Mouse (Mus musculus): ENCODE data around the gene Enkd1.

Gene Enkd1

DNA sequence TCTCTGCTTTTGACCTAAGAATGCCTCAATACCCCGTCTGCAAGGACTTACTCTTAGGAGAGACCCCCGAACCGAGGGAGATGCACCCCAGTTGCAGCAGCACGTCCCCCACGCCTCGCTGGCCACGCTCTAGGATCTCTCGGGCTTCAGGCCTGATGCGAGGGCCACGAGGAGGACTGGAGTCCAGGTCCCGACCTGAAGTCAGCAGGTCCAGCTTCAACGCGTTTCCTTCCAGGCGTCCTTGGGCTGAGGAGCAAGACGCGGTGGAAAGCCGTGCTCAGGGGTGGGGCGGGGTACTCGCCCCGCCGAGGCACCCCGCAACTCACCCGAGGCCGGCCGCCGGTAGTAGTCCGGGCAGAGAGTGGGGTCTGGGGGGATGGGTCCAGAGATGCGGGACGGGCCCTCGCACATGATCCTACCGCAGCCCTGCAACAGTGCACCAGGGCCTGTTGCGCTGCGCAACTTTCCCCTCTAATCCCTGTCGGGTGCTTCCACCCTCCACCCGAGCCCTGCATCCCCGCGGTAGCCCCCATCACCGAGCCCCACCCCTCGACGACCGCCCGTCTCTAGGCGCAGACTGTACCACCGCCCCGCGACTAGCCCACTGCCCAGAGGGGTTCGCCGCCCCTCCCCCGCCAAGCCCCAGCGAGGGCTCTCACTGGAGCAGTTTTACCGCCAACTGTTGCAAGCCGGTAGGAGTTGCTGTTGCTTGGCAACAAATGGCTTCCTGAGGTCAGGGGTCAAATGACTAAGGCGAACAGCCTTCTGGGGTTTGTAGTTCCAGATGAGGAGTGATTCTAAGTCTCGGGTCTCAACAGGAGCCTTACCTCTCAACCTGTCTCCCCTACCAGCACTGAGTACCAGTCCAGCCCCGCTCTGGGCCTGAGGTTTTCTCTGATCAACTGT, at the start of gene Enkd1, which contains the start of gene 4933405L10Rik:
Gene Enkd1 (minus strand): TSS at position 713 of the 906 bp plus-strand sequence.
Gene 4933405L10Rik (plus strand): TSS at position 158 of the 906 bp plus-strand sequence.
- in situ Hi-C loops (cut with MboI, MseI), result no loop called here

DNA sequence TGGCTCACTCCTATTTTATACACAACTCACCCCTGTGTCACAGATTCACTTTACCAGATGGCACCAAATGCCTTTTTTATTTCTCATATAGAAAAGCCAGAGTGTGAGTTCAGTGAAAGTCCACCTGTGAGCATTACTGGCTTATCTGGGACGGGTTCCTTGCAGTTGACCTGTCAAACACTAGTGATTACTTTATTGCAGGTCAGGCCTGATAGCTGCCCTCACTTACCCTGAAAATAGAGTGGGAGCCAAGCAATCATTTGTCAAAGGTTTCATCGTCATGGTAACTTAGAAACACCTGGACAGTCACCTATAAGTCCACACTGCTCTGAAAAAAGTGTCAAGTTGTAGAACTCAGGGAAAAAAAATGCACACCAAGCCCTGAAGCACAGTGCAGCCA, 46.7 kb upstream of the Enkd1 start:
- in situ Hi-C loops (cut with MboI, MseI), result no loop called here

DNA sequence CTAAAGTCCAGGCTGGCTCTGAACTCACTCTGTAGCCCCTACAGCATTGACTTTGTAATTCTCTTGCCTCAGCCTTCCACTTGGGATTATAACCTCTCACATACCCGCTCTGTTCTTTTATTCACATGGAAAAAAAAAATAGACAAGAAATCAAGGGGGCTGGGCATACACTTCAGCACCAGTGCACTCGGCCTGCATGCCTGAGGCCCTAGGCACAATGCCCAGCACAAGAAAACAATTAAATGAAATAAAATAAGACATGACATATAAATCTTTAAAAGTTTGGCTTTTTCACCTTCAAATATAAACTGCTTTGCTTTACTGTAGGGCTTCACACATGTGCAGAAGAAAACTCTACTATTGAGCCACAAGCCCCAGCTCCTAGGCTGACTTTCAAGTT, 45.9 kb upstream of the Enkd1 start:
- in situ Hi-C loops (cut with MboI, MseI), result no loop called here

DNA sequence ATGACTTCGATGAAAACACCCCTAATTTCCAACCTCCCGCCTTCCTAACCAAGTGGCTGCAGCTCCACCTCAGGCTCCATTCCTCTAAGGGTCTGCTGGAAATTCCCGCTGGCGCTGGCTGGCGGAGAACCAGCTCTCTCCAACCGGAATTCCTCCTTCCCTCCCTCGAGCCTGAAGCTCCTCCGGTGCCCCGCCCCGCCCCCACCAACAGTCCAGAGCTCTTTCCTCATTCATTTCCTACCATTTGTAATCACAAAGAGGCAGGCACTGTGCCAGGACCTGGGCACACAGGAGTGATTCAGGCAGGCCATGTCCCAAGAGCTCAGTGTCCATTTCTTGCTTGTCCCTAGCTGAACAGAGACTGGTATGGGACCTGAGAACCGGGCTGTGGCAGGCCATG, 42.6 kb upstream of the Enkd1 start:
- in situ Hi-C loops (cut with MboI, MseI), result no loop called here

DNA sequence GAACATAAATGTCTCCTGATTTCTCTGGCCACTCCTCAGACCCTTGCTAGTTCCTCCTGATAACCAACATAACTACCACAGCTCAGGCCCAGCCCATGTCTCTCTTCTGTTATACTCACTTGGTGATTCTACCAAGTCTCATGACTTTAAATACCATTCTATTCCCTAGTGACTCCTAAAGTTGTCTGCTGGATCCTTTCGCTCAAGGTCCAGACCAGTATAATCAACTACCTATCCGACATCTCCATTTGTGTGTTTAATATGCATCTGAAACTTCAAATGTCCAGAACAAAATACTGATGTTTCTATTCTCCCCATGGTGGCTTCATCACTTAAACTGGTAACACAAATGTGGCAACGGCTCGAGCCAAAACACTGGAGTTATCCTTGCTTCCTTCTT, 35.3 kb upstream of the Enkd1 start:
- in situ Hi-C loops (cut with MboI, MseI), result no loop called here

DNA sequence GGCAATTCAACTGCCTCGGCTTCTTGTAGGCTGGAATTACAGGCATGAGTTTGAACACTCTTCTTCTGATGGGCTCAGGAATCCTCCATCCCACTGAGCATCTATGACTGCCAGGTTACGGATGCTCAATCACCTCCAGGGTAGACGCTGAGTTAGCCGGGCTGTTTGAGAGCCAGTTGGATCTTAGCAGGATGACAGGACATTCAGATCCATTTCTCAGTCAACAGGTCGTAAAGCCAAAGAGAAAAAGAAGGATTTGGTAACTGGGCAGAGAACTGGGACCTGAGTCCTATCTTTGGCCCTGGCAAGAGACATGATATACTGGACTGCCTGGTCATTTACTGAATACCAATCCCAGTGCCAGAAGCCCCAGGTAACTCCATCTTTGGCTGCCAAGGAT, 31.2 kb upstream of the Enkd1 start:
- in situ Hi-C loops (cut with MboI, MseI), result no loop called here

DNA sequence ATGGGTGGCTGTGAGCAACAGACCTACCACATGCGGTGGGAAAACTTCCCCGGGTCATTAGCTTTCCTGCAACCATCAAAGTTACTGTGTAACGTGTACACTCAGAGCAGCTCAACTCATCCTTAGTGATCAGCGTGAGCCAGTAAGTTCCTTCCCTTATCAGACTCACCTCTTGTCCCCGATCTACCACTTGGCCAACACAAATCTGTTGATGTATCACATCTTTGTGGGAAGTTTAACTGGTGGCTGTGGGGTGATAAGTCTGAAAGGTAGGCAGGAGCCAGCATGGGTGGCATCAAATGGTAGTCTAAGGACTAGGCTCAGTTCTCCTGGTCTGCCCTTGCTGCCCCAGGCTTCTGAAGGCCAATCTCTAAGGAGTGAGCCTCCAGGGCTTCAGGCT, 24.2 kb upstream of the Enkd1 start:
- in situ Hi-C loops (cut with MboI, MseI), result no loop called here

DNA sequence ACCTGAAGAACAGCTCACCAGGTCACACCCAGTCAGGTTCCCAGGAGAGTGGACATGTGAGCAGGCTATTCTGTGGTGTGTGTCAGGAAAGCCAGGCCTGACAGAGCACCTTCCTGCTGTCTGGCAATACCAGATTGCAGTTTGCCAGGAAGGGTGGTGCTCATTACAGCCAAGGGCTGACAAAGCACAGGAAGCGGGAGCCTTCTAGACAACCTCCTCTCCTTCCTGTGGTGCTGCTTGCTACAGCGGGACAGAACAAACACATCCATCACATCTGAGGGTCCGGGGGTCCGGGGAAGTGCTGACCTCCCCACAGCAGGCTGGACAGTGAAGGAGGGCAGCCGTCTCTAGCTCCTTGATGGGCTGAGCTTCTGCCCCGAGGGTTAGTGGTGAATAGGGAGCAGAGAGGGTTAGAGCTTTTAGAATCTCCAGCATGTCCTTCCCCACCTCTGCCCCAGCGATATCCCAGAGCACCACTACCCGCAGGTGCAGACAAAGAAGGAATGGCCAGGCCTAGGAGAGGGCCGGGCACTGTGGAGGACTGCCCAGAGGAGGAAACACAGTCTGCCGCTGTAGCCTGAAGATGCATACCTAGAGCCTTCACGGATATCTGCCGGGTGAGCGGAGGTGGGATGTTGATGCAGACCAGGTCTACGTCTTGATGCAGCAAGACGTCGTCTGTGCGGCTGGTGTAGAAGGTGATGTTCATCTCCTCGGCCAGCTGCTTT, 19.6 kb upstream of the Enkd1 start:
- in situ Hi-C loops (cut with MboI, MseI), result loop anchor here (5.0 kb wide), 1 partner anchor 55 kb away; no protein-coding TSS in a partner anchor

DNA sequence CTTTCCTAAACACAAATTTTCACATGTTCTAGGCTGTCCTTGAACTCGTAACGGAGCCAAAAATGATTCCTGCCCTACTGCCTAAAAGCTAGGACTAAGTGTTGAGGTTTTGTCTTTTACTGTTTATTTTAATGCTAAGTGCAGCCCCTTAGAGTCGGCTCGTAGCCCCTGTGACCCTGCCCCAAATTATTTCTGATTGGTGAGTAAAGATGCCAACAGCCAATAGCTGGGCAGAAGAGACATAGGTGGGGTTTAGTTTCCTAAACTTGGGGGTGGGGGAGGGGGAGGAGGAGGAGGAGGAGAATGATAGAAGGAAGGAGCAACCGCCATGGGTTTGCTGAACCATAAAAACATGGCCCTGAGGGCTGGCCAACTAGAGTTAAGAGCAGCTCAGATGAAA, 17.7 kb upstream of the Enkd1 start:
- in situ Hi-C loops (cut with MboI, MseI), result loop anchor here (5.0 kb wide), 1 partner anchor 57 kb away; no protein-coding TSS in a partner anchor

DNA sequence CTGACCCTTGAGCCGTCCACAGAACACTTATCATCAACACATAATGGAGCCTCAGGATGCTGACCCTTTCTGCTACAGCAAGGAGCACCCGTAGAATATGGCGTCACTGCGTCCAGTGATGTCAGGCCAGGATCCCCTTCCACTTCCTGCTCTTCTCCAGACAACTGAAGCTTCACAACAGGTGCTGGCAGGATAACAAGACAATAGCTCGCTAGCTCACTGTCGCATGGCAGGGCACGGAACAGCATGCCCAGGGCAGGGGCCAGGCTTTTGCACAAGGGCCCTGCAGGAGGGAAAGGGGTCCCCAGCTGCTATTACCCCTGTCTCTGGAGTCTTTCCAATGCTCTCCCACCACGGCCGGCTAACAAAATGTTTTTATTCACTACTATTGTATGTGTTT, 14.9 kb upstream of the Enkd1 start:
- in situ Hi-C loops (cut with MboI, MseI), result no loop called here

DNA sequence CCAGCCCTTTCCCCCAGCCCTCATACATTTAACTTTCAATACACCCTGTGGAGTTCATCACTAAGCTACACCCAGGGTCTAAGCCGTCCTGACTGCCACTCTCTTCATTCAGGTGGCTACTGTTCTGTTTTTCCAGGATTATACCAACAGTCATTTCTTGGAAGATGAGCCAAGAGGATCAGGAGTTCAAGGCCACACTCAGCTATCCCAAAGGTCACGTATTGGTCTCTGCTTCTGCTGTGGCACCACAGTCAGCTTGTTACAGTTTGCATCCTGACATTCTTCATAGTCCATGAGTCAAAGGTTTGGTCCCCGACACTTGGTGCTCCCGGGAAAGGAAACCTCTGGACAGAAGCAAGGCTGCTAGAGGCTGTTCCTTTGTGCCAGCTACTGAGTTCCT, 11.6 kb upstream of the Enkd1 start:
- in situ Hi-C loops (cut with MboI, MseI), result no loop called here

DNA sequence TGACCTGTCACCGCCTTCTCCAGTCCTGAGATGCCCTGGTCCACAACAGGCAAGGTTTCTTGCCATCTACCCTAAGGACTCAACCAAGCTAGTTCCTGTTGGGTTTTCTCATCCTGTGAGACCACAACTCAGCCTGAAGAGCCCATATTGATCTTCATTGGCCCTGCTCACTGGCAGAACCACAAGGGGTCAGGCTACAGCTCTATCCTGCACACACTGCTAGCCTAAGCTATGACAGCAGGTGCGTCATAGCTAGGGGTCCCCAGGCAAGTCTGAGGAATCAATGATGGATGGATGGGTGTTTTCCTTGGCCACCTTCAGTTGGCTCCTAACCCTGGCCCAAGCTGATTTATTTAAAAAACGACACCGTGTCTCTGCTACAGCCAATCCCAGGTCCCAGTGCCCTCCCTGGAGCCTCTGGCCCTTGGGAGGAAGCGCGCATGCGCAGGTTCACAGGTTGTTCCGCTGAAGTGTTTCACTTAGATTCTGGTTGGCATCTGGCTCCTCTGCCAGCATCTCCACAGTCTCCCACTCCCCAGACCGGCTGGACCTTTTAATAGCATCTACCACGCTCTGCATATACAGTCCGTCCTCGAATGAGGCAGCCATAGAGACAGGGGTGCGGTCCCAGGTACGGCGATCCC, 8.4 kb upstream of the Enkd1 start:
- in situ Hi-C loops (cut with MboI, MseI), result no loop called here

DNA sequence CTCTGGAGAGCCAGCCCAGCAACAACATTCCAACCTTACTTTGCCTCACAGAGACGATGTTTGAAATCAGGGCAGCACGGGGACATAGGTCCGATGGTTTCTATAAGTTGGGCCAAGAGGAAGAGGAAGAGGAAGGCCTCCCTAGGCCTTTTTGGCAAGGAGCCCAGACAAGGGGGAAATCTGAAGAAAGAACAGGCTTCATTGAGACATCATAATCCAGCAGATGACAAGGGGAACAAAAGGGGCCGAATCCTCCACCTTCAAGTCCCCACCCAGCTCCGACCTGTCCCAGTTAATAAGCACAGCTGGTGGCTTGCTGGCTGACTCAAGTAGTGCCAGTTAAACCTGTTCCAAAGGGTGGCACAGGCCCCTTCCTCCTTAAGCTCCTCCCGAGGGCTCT, 7.0 kb upstream of the Enkd1 start:
- in situ Hi-C loops (cut with MboI, MseI), result no loop called here

DNA sequence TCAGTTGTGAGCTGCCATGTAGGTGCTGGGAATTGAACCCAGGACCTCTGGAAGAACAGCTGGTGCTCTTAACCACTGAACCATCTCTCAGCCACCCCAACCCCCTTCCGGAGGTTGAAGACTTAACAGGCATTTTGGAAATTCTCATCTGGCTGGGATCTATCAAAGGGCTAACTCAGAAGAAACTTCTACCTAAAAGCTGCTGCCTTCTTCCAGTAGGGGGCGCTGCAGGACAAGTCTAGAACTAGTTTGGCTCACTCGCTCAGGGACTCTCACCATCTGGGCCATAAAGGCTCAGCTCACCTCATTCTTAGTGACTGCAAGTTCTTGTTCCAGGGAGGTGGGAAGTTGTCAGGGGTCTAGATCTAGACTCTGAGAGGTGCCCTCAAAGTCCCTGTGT, 6.1 kb upstream of the Enkd1 start:
- in situ Hi-C loops (cut with MboI, MseI), result no loop called here

DNA sequence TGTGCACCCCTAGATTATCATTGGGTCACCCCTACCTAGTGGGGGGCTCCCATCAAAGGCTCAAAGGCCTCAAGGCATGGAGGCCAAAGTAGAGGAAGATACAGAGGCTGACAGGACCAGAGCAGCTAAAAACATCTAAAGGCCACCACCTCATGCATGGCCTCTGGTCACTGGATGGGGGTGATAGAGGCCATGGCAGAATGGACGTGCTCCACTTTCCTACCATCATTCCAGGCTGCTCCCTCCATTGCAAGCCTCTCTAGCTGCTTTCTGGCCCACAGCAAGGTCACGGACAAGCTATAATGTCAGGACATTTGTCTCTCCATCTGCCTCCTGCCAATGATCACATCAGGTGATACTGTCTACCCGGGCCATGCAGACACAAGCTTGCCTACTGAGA, 4.3 kb upstream of the Enkd1 start:
- in situ Hi-C loops (cut with MboI, MseI), result no loop called here

DNA sequence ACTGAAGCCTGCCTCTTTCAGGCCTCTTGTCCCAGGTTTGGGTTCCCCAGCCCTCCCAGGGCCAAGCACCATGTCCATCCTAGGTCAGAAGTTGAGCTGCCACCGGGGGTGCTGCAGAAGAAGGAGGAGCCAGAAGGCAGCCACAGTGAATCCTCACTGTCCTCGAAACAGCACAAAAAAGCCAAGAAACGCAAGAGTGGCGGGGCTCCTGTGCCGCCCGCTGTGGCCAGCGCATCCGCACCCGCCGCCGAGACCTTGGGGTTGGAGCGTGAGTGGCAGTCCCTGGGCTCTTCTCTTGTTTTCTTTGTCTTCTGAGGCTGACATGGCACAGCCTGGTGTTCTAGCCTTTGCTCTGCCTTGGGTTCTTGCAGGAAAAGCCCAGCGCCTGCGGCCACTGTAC, 1.3 kb upstream of the Enkd1 start:
- in situ Hi-C loops (cut with MboI, MseI), result no loop called here

DNA sequence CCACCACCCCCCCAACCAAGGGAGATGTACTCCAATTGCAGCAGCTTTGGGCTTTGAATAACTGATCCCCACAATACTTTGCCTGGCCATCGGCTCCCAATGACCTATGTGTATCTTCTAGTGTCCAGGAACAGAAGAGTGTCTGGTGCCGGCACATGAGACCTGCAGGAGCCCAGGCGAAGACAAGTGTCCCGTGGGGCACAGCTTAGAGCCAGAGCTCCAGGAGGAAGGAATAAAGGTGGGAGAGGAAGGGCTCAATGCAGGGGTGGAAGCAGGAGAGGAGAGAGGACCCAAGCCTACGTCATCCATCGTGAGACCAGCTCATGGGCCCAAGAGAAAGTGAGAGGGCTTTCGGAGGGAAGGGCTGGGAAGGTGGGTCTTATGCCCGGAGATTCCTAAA, 665 bp upstream of the Enkd1 start:
- in situ Hi-C loops (cut with MboI, MseI), result no loop called here

DNA sequence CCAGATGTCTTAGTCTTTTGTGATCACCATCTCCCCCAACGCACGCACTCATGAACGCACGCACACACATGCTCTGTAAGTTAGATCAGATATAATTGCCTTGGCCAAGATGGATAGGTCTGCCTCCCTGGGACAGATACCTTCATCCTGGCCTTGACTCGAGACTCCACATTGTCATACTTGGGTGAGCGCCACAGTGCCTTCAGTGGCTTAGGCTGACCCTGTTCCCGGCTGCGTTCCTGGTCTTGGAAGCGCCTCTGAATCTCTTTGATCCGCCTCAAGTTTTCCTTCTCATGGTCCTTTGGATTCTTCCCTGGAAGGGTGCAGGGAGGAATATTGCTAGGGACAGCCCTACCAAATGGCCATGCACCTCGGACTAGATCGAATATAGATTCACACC, 1.6 kb downstream of the Enkd1 start:
- in situ Hi-C loops (cut with MboI, MseI), result no loop called here

DNA sequence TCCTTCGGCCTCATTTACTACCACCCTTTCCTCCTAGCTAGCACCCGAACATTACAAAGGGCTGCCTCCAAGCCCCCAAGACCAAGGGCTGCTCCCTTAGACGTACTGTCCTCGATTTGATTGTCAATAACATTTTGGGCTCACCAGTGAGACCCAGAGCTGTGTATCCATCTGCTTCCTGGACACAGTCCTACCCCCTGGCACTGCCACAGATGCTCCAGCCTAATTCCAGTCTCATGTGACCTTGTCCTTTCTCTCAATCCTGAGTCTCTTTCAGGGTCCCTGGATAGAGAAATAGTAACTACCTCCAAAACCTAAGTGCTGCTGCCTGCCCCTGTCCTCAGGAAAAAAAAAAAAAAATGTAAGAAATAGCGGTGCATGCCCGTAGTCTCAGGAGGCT, 3.1 kb downstream of the Enkd1 start:
- in situ Hi-C loops (cut with MboI, MseI), result no loop called here

DNA sequence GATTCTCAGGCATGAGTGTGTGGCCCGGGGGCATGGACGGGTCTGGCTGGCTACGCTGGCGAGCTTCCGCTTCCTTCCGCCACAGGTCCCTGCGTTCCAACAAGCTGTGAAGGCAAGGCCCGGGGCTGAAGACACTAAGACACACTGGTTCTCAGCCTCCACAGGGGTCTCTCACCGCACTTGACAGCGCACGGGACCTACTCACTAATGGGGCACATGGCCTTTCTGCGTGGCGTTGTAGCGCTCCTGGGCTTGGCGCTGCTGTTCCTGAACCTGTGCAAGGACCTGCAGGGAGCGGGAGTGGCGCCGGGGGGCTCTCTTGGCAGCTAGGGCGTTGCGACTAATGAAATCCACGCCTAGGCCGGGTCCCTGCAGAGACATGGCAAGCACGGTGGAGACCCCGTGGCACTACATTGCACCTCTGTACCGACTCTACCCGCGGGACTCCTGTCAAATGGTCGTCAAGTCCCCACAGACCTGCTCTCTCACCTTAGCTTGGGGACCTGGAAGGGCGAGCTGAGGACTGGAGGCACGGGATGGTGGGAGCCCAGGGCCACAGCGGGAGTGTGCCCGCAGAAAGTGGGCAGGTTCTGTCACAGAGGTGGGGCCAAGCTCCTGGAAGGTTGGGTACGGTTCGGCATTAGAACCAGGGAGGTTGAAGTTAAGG, 3.7 kb downstream of the Enkd1 start:
- in situ Hi-C loops (cut with MboI, MseI), result no loop called here

DNA sequence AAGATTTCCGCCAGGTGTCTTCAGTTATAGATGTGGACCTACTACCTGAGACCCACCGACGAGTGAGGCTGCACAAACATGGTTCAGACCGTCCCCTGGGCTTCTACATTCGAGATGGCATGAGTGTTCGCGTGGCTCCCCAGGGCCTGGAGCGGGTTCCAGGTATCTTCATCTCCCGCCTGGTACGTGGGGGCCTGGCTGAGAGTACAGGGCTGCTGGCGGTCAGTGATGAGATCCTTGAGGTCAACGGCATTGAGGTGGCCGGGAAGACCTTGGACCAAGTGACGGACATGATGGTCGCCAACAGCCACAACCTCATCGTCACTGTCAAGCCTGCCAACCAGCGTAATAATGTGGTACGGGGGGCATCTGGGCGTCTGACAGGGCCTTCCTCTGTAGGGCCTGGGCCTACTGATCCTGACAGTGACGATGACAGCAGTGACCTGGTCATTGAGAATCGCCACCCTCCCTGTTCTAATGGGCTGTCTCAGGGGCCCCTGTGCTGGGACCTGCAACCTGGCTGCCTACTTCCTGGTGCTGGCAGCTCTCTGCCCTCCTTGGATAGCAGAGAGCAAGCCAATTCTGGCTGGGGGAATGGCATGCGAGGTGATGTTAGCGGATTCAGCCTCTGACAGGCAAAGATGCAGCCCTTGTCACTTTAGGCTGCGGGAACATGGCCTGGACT, 5.1 kb downstream of the Enkd1 start:
- in situ Hi-C loops (cut with MboI, MseI), result no loop called here
